10 mouse cellular contexts compared by ENCODE assay signal in the genomic region with DNA sequence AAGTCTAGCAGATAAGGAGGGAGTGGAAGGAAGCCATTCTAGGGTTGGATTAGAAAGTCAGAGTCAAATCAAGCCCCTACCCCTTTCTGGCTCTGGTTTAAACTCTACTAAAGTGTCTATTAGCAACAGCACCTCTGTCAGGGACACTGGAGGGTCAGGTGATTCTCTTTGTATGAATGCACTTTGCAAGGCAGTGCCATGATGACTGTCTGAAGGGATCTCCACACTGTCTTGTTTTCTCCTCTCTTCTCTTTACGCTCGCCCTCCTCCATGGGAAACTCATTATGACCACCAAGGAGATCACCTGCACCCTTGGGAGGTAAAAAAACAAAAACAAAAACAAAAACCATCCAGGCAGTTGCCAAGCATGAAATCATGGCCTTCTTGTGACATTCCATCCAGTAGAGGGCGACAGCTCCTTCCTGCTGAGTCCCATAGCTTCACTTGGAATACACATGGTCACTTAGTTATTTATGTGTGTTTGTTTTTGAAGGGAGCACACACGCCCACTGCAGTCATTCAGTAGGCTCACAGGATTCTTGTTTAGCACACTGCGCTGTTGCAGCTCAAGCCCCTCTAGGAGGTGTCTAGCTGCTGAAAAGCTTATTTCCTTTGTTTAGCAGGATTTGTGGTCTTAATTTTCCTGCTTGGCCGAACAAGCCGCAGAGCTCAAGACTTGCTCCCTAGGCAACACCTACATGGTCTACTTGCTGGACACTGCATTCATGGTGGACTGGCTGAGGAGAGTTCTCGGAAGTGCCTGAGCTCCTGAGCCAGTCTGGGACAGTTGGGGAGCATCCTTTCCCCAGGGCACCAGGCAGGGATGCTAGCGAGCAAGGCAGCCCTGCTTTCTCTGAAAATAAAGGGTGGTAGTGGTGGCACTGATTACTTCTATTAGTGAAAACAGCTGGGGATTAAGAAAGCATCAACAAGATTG.
A peak's percentile ranks its signal among the peaks of the same experiment; 100 is the strongest.
DNase-seq lines count a peak whose midpoint lies in the region; ATAC-seq lines count a peak whose summit lies in the region.
"Had no signal": no experiment of that assay in that cellular context is flagged by ENCODE, and none has a peak within 500 bp of the region (broad histone marks: within the 10 kb centered on the region; RNA-seq: fewer than 3 reads in every experiment).

No protein-coding gene starts in this region.

- H3K9ac ChIP-seq in neural tube, embryonic 11.5 days (ENCODE audit: low read length) = no peak overlapping the region

- H3K27ac ChIP-seq in neural tube, embryonic 11.5 days (ENCODE audit: low read depth, low read length) = no peak overlapping the region

- no peaks in the 10 kb centered on the region for H3K27me3 ChIP-seq in neural tube, embryonic 11.5 days (ENCODE audit: control insufficient read depth, insufficient read depth, low read length)

- 34% methylated on average over 9 of the region's 9 CpGs for WGBS in neural tube, embryonic 11.5 days

- no peaks in the 10 kb centered on the region for H3K9me3 ChIP-seq in neural tube, embryonic 11.5 days (ENCODE audit: control insufficient read depth, low read length)

- DNase-seq in urinary bladder, postnatal 14 days (ENCODE audit: low spot score) = peak; percentile 65
- no peak for DNase-seq in urinary bladder, adult 18-20 months (ENCODE audit: low spot score in 2 of 2)
- DNase-seq in cerebellum, postnatal 10 days = peak; percentile 74 to 81
- peak; percentile 48 to 59 for DNase-seq in frontal cortex, postnatal 25 days (ENCODE audit: low spot score in 2 of 2)
- DNase-seq in kidney, adult 8-10 months = peak; percentile 29 to 75
- DNase-seq in left cerebral cortex, postnatal 4 days = peak; percentile 45
- peak; percentile 64 for DNase-seq in neural tube, embryonic 11.5 days (ENCODE audit: low spot score)

- ATAC-seq in neural tube, embryonic 11.5 days (ENCODE audit: insufficient read depth, low FRiP score, low TSS enrichment) = peak; percentile 71
- no peak for ATAC-seq in activated CD4-positive, CD25-positive, alpha-beta regulatory T cell, adult 4 months

- H3K4me2 ChIP-seq in neural tube, embryonic 11.5 days (ENCODE audit: low read depth) = no peak overlapping the region

- H3K36me3 ChIP-seq in neural tube, embryonic 11.5 days (ENCODE audit: control insufficient read depth, insufficient read depth, low read length) = no peaks in the 10 kb centered on the region

- intact Hi-C loops in left cerebral cortex, postnatal 4 days (cut with DNase I) = loop anchor here (5.0 kb wide), 1 partner anchor 185 kb away; no protein-coding TSS in a partner anchor

- 0 out of 2 replicates have a peak, but pooled peaks cover 4% of the 10 kb centered on the region for H3K4me1 ChIP-seq in neural tube, embryonic 11.5 days (ENCODE audit: control insufficient read depth, insufficient read depth, low read length)

- no peak overlapping the region for H3K4me3 ChIP-seq in neural tube, embryonic 11.5 days (ENCODE audit: low read depth, low read length)
- H3K4me3 ChIP-seq: erythroblast, embryonic 14.5 days; myocyte had no signal

Comparison
In these comparisons a context has a peak if more than half of its experiments do, and no peak if none do; other contexts are left out.
1. DNase-seq: peak in urinary bladder, postnatal 14 days (single experiment), cerebellum, postnatal 10 days (2 of 2), frontal cortex, postnatal 25 days (2 of 2), kidney, adult 8-10 months (2 of 2), left cerebral cortex, postnatal 4 days (single experiment) and neural tube, embryonic 11.5 days (single experiment); none in urinary bladder, adult 18-20 months (0 of 2).